In genomic region chr19:32607036-32607435, GRCm38 (mm10) we compare ENCODE assay signal across 22 mouse cellular contexts. TPM values are rescaled to one million over a fixed set of nuclear protein-coding genes. Genes with fewer than 3 reads are reported as not detected.
A peak's percentile ranks its signal among the peaks of the same experiment; 100 is the strongest.
DNase-seq lines count a peak whose midpoint lies in the region; ATAC-seq and TF ChIP-seq lines count a peak whose summit lies in the region.
"Had no signal": no experiment of that assay in that cellular context is flagged by ENCODE, and none has a peak within 500 bp of the region (broad histone marks: within the 10 kb centered on the region; RNA-seq: fewer than 3 reads in every experiment).

No protein-coding gene starts in this region.

- H3K4me2 ChIP-seq in kidney, postnatal 0 days (ENCODE audit: low read length): no peak overlapping the region
- H3K4me2 ChIP-seq in embryonic facial prominence, embryonic 15.5 days (replicated peaks): no peak overlapping the region
- H3K4me2 ChIP-seq in limb, embryonic 11.5 days (ENCODE audit: low read depth, severe bottlenecking): no peak overlapping the region
- H3K4me2 ChIP-seq in limb, embryonic 15.5 days: no peak overlapping the region
- no peak overlapping the region for H3K4me2 ChIP-seq in hindbrain, embryonic 13.5 days
- H3K4me2 ChIP-seq: embryonic facial prominence, embryonic 12.5 days; hindbrain, embryonic 12.5 days had no signal

- H3K4me3 ChIP-seq in kidney, postnatal 0 days (replicated peaks; ENCODE audit: low read depth, low read length): no peak overlapping the region
- no peak overlapping the region for H3K4me3 ChIP-seq in embryonic facial prominence, embryonic 15.5 days (replicated peaks)
- H3K4me3 ChIP-seq in limb, embryonic 11.5 days (ENCODE audit: low read depth, low read length): no peak overlapping the region
- no peak overlapping the region for H3K4me3 ChIP-seq in limb, embryonic 15.5 days
- no peak overlapping the region for H3K4me3 ChIP-seq in hindbrain, embryonic 13.5 days
- H3K4me3 ChIP-seq: embryonic facial prominence, embryonic 12.5 days; erythroblast, embryonic 14.5 days; forebrain, embryonic 10.5 days; gastrocnemius, adult 2 months; hindbrain, embryonic 12.5 days had no signal

- no peak for ATAC-seq in kidney, postnatal 0 days (replicated peaks; ENCODE audit: low FRiP score, low read depth)
- ATAC-seq in embryonic facial prominence, embryonic 15.5 days (ENCODE audit: insufficient number of reproducible peaks, low FRiP score, low TSS enrichment, low read depth): no peak
- no peak for ATAC-seq in limb, embryonic 11.5 days (ENCODE audit: insufficient number of reproducible peaks, low FRiP score, low TSS enrichment, low read depth)
- ATAC-seq in limb, embryonic 15.5 days (ENCODE audit: insufficient number of reproducible peaks, low FRiP score, low TSS enrichment, low read depth): no peak
- ATAC-seq in hindbrain, embryonic 13.5 days (ENCODE audit: low FRiP score): no peak
- ATAC-seq: forebrain, embryonic 14.5 days; hindbrain, postnatal 0 days had no signal

- no peaks in the 10 kb centered on the region; the same call in 1 of the 2 replicates for H3K4me1 ChIP-seq in kidney, postnatal 0 days (replicated peaks; ENCODE audit: insufficient read depth, low read length)
- H3K4me1 ChIP-seq in embryonic facial prominence, embryonic 15.5 days: no peaks in the 10 kb centered on the region
- no peaks in the 10 kb centered on the region for H3K4me1 ChIP-seq in limb, embryonic 11.5 days (ENCODE audit: control insufficient read depth, insufficient read depth, low read length)
- H3K4me1 ChIP-seq in limb, embryonic 15.5 days: peaks cover 11% of the 10 kb centered on the region; the same call in 1 of the 2 replicates
- H3K4me1 ChIP-seq in hindbrain, embryonic 13.5 days (replicated peaks): no peaks in the 10 kb centered on the region
- H3K4me1 ChIP-seq: embryonic facial prominence, embryonic 12.5 days; hindbrain, embryonic 12.5 days had no signal

- no peak for TF ChIP-seq CTCF in kidney, postnatal 0 days (IDR thresholded peaks at IDR 0.05; ENCODE audit: low read depth)

- no peak for DNase-seq in kidney, postnatal 0 days (ENCODE audit: low spot score)
- DNase-seq in kidney, adult 11 months: no peak
- no peak for DNase-seq in limb, embryonic 11.5 days (ENCODE audit: low spot score)
- DNase-seq in cerebellum, postnatal 4 days (ENCODE audit: low spot score in 2 of 2): no peak
- DNase-seq: adrenal gland, adult 2 months; adrenal gland, postnatal 25 days; cerebellum, adult 2 months; cerebellum, postnatal 10 days; embryo, embryonic 11 days; gastrocnemius, adult 2 months; gastrocnemius, postnatal 36 days; heart, postnatal 10 days; heart, postnatal 4 days had no signal

- no peak overlapping the region for H3K9ac ChIP-seq in kidney, postnatal 0 days (ENCODE audit: low read depth, low read length)
- no peak overlapping the region for H3K9ac ChIP-seq in embryonic facial prominence, embryonic 15.5 days
- no peak overlapping the region for H3K9ac ChIP-seq in limb, embryonic 11.5 days (ENCODE audit: low read length)
- H3K9ac ChIP-seq in limb, embryonic 15.5 days: no peak overlapping the region
- H3K9ac ChIP-seq in hindbrain, embryonic 13.5 days: no peak overlapping the region
- H3K9ac ChIP-seq: embryonic facial prominence, embryonic 12.5 days; hindbrain, embryonic 12.5 days had no signal

- no peaks in the 10 kb centered on the region for H3K9me3 ChIP-seq in kidney, postnatal 0 days (replicated peaks; ENCODE audit: low read length)
- no peaks in the 10 kb centered on the region for H3K9me3 ChIP-seq in embryonic facial prominence, embryonic 15.5 days (replicated peaks)
- H3K9me3 ChIP-seq in limb, embryonic 11.5 days (ENCODE audit: control insufficient read depth, low read length): no peaks in the 10 kb centered on the region
- no peaks in the 10 kb centered on the region for H3K9me3 ChIP-seq in limb, embryonic 15.5 days
- H3K9me3 ChIP-seq in hindbrain, embryonic 13.5 days: no peaks in the 10 kb centered on the region
- H3K9me3 ChIP-seq: embryonic facial prominence, embryonic 12.5 days; forebrain, embryonic 10.5 days; hindbrain, embryonic 12.5 days had no signal

- peak overlapping the region; percentile 54; the same call in 1 of the 2 replicates for H3K27ac ChIP-seq in kidney, postnatal 0 days
- H3K27ac ChIP-seq in embryonic facial prominence, embryonic 15.5 days (replicated peaks): 0 out of 2 replicates have a peak overlapping the region, but pooled peaks have one; percentile 39
- H3K27ac ChIP-seq in limb, embryonic 11.5 days (replicated peaks; ENCODE audit: low read depth, low read length): 0 out of 2 replicates have a peak overlapping the region, but pooled peaks have one; percentile 1
- H3K27ac ChIP-seq in limb, embryonic 15.5 days: peak overlapping the region; percentile 61; the same call in 1 of the 2 replicates
- H3K27ac ChIP-seq in hindbrain, embryonic 13.5 days: no peak overlapping the region
- H3K27ac ChIP-seq: embryonic facial prominence, embryonic 12.5 days; forebrain, embryonic 10.5 days; gastrocnemius, adult 2 months; hindbrain, postnatal 0 days had no signal

- H3K36me3 ChIP-seq in kidney, postnatal 0 days (ENCODE audit: insufficient read depth, low read length): no peaks in the 10 kb centered on the region
- H3K36me3 ChIP-seq in embryonic facial prominence, embryonic 15.5 days: no peaks in the 10 kb centered on the region
- H3K36me3 ChIP-seq in limb, embryonic 11.5 days (ENCODE audit: control insufficient read depth, insufficient read depth, low read length): no peaks in the 10 kb centered on the region
- no peaks in the 10 kb centered on the region for H3K36me3 ChIP-seq in limb, embryonic 15.5 days
- H3K36me3 ChIP-seq in hindbrain, embryonic 13.5 days: no peaks in the 10 kb centered on the region
- H3K36me3 ChIP-seq: embryonic facial prominence, embryonic 12.5 days; forebrain, embryonic 10.5 days; hindbrain, embryonic 12.5 days had no signal

- 48% methylated on average over 8 of the region's 8 CpGs for WGBS in kidney, postnatal 0 days
- whole genome bisulfite sequencing in embryonic facial prominence, embryonic 15.5 days: 69% methylated on average over 8 of the region's 8 CpGs
- whole genome bisulfite sequencing in limb, embryonic 11.5 days: 71% methylated on average over 8 of the region's 8 CpGs
- WGBS in limb, embryonic 15.5 days: 65% methylated on average over 8 of the region's 8 CpGs
- WGBS in hindbrain, embryonic 13.5 days: 80% methylated on average over 8 of the region's 8 CpGs

- H3K27me3 ChIP-seq in kidney, postnatal 0 days (ENCODE audit: insufficient read depth, low read length): no peaks in the 10 kb centered on the region
- no peaks in the 10 kb centered on the region for H3K27me3 ChIP-seq in embryonic facial prominence, embryonic 15.5 days
- no peaks in the 10 kb centered on the region for H3K27me3 ChIP-seq in limb, embryonic 11.5 days (ENCODE audit: control insufficient read depth, insufficient read depth, low read length)
- H3K27me3 ChIP-seq in limb, embryonic 15.5 days: no peaks in the 10 kb centered on the region
- H3K27me3 ChIP-seq in hindbrain, embryonic 13.5 days: no peaks in the 10 kb centered on the region
- H3K27me3 ChIP-seq: embryonic facial prominence, embryonic 12.5 days; hindbrain, embryonic 12.5 days had no signal

RNA-seq across cellular contexts. Expression of gene Papss2, which starts 11.4 kb away (rescaled TPM):
- polyA plus RNA-seq in kidney, postnatal 0 days (2015; fragmentation: Nextera tagmentation; extraction: Ambion mirVana): 27.1 and 28.3 TPM in 2 replicates
- 21.5 and 29.3 TPM in 2 replicates for polyA plus RNA-seq in embryonic facial prominence, embryonic 15.5 days (2015; fragmentation: Nextera tagmentation; extraction: Ambion mirVana)
- polyA plus RNA-seq in limb, embryonic 11.5 days (2014; fragmentation: Nextera tagmentation; extraction: Ambion mirVana): 10.0 and 12.2 TPM in 2 replicates
- 34.1 and 34.8 TPM in 2 replicates for polyA plus RNA-seq in limb, embryonic 15.5 days (2015; fragmentation: Nextera tagmentation; extraction: Ambion mirVana)
- 1.1 and 1.2 TPM in 2 replicates for polyA plus RNA-seq in hindbrain, embryonic 13.5 days (2015; fragmentation: Nextera tagmentation; extraction: Ambion mirVana)
